Mouse (Mus musculus) erythroblast, embryonic 14.5 days (primary cell): ENCODE data around the gene Tmem212.

Experiments
- GATA1 ChIP-seq: IDR thresholded peaks from 2 replicates; pipeline ENCODE4 v1.6.1; 2012; ENCODE audit warnings: low read length, inconsistent platforms, mixed read lengths
- TAL1 ChIP-seq: IDR thresholded peaks from 3 replicates; pipeline ENCODE4 v1.6.1; 2012; ENCODE audit warnings: low read length, inconsistent platforms, mixed read lengths

DNA sequence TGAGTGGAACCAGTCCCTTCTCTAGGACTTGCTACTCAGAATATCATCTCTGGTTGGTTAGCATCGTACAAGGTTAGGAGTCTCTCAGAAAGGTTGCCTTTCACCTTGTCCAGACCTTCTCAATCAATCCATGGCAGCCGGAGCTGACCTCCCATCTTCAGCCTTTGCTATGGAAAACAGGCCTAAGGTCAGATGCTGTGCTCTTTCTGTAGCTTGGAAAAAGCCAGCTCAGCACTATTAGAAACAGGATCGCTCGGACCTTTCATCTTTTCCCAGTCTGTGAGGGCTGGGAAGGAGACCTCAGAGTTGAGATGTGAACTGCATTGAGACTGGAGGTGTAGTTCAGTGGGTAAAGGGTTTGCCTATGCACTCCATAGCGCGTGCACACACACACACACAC is 10.6 kb downstream of the Tmem212 start:
- TF ChIP-seq TAL1 = no peak
- no peak for TF ChIP-seq GATA1
